Mouse (Mus musculus) embryo, embryonic 9.5 days (tissue): ENCODE measurements around the gene Fam83e.

Experiments
- DNase-seq: peaks from one replicate; pipeline ENCODE4 v3.0.0-alpha.2; 2017; ENCODE audit errors: extremely low spot score

Gene Fam83e

DNA sequence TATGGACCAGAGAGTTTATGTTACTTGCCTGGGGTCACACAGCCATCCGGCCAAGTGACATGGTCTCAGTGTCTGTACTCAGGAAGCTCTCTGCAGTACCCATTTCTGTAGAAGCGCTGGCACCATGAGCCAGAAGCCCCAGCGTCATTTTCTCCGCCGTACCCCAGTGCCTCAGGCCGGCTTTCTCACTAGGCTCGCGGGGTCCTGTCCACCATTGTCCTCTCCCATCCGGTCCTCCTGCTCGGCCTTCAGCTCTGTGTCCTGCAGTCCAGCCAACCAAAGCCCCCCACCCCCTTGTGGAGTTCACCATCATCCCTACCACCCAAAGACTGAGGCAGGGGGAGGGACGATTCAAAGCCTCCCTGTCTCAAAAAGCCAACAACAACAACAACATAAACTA, 19.4 kb upstream of the Fam83e start:
- no peak for DNase-seq

DNA sequence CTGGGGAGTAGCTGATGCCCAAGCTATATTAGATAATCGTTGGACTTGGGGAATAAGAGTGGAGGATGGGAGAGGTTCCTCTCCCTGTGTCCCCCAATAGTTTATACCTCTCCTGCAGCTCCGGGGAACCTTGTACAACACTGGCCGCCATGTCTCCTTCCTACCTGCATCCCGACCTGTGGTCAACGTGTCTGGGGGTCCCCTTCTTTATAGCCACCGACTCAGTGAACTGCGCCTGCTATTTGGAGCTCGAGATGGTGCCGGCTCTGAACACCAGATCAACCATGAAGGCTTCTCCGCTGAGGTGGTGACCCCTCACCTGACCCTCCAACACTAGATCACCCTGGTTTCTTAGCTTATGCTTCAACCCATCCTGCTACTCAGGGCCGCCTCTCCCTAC, 18.7 kb upstream of the Fam83e start:
- DNase-seq = no peak

DNA sequence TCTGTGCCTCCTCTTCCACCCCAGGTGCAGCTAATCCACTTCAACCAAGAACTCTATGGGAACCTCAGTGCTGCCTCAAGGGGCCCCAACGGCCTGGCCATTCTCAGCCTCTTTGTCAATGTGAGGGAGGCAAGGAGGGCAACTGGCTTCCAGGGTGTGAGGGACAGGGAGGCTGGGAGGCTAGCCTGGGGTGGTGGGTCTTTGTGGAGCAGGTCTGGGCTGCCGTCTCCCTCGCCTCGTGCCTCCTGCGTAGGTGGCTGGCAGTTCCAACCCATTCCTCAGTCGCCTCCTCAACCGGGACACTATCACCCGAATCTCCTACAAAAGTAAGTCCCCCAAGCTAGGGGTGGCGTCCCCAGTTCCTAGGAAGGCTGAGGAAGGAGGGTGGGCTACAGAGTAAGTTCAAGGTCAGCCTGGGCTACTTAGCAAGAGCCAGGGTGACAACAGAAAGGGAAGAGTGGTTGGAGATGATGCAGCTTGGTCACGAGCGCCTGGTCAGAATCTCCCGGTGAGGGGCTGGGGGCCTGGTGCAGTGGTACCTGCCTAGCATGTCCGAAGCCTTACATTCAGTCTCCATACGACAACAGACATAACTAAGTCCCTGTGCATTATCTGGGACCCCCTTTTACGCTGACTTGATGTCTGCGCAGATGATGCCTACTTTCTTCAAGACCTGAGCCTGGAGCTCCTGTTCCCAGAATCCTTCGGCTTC, 18.0 kb upstream of the Fam83e start:
- DNase-seq = no peak

DNA sequence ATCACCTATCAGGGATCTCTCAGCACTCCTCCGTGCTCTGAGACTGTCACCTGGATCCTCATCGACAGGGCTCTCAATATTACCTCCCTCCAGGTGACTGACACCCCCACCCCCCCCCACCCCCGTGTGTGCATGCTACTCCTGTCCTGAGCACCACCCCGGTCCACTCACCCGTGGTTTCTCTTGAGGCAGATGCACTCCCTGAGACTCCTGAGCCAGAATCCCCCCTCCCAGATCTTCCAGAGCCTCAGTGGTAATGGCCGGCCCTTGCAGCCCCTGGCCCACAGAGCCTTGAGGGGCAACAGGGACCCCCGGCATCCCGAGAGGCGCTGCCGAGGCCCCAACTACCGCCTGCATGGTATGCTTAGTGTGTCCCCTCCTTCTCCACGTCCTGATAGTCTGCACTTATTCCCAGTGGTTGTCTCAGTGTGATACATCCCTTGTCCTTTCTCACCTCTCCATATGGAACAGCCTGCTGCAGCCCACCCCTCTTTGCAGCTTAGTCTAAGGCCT, 17.4 kb upstream of the Fam83e start:
- DNase-seq = no peak

DNA sequence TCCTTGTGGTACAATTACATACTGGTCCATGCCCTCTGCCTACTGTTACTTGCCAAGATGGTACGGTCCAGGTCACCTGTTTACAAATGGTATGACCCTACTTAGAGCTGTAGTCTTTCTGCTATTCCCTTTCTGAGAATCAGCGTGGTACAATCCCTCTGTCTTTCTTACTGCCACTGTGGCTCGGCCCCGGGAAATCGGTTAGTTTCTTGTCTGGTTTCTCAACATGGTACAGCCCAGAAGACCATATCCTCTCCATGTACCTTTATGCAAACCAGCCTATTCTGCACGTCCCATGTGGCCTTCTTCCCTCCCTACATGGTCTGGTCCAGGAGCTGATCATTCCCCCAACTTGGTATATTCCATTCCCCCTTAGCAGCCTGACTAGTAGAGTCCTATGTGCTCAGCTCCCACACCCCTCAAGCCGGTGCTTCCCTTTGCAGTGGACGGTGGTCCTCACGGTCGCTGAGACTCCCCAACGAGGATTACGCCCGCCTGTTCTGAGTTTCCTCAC, 16.9 kb upstream of the Fam83e start:
- peak; percentile 84 for DNase-seq

DNA sequence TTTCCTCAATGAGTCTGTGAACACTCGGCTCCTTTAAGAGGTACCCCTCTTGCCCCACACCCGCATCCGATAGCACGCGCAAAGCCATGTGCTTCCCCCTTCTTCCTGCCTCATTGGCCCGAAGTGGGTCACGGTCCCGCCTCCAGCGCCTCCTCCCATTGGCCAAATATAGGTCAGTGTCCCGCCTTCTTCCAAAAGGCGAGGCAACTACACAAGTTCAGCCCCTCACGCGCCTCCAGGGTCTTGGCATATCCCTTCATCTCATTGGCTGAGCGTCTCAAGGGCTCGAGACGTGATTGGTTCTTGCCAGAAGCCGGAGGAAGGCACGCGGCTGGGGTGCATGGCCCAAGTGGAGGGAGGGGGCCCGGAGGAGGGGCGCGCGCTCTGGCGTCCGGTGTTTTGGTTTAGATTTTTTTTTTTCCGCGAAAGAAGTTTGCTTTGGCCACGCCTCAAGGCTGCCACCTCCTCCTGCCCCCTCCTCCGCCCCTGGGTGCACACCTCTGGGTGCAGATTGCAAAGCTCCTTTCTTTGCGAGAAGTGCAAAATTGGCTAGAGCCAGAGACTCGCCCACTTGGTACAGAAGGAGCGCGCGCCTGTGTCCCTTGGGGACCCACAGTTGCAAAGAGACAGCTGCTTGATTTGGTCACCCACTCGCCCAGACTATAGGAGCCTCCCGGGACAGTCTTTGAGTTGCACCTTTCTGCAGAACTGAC, 16.1 kb upstream of the Fam83e start, which contains the start of gene Dbp:
Dbp (plus strand) TSS at position 359 of the 713 bp plus-strand sequence.
- DNase-seq = peak; percentile 99

DNA sequence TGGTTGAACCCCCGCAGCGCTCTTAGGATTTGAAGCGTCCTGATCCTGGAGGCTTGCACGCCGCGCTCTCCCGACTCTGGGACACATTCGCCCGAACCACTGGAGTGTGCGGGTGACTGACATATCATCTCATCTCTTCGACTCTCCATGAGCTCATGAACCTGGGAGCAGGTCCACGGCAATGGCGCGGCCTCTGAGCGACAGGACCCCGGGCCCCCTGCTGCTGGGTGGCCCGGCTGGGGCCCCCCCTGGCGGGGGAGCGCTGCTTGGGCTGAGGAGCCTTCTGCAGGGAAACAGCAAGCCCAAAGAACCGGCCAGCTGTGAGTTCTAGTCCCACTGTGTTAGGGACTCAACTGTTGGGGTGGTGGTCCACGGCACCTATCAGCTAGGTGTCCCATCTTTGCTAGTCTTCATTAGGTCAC, 15.6 kb upstream of the Fam83e start:
- DNase-seq = no peak

DNA sequence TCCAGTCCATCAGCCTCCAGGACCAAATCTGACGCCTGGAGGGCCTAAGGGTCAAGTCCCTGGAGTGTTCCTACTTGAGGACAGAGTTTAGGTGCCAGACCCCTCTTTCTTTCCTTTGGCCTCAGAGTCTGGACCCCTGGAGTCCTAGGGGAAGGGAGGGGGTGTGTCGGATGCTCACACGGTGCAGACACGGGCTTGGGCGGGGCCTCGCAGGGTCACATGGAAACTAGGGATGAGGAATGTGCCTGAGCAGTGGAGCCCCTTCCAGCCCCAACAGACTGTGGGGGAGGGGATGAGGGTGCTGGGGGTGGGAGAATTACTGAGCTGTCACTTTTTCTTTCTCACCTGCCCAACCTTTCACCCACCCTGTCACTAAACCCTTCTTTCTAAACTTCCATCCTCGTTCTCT, 15.1 kb upstream of the Fam83e start:
- peak; percentile 74 for DNase-seq

DNA sequence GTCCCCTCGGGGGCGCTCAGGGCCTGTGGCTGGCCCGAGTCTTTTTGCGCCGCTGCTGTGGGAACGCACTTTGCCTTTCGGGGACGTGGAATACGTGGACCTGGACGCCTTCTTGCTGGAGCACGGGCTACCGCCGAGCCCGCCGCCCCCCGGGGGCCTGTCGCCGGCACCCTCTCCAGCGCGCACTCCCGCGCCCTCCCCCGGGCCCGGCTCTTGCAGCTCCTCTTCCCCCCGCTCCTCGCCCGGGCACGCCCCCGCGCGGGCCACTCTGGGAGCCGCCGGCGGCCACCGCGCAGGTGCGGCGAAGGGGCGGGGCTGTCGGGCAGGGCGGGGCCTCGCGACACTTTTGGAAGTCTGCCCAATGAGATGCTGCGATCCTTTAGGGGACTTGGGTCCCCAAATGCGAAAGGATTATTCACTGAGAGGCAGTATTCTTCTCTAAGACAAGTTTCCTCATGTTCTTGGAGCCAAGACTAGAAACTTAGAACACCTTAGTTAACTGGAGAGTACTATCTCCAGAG, 14.2 kb upstream of the Fam83e start:
- DNase-seq = peak; percentile 92

DNA sequence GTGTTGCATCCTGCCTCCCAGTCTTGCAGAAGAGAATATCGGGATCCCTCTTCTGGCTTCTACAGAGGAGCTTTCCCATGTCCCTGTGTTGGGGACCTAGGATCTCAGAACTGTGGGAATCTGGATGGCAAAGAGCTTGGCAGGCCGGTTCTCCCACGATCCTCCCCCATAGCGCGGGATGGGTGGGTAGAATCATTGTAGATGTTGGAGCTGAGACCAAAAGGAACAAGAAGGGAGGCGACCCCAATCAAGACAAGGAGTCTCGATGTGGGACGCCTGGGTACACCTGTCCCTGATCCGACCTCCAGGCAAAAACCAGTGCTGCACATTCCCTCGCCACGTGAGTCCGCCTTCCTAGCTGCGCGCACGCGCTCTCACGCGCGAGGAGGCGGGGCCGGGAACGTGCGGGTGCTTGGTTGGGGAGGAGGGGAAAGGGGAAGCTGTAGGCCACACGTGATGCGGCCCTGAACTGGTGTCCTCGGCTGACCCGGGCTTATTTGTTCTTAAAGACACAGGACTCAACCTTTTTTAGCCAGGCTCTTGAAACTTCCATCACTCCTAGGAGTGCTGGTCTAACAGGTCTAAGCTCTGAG, 13.5 kb upstream of the Fam83e start:
- DNase-seq = peak; percentile 93

DNA sequence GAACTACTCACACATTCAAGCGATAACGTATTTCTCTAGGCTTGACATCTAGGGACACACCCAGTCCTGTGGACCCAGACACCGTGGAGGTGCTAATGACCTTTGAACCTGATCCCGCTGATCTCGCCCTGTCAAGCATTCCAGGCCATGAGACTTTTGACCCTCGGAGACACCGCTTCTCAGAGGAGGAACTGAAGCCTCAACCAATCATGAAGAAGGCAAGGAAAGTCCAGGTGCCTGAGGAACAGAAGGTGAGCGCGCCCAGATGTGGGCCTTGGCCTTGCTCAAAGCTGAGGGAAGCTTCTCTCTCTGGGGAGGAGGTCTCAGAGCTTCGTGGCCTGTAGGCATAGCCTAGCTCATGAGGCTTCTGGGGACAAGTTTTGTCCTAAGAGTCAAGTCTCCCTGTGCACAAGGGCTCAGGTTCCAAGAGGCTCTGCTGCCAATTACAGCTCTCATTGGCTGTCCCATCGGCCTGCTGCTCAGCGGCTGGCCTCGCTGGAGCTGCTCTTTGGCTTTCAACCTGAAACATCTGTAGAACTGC, 12.7 kb upstream of the Fam83e start:
- no peak for DNase-seq

DNA sequence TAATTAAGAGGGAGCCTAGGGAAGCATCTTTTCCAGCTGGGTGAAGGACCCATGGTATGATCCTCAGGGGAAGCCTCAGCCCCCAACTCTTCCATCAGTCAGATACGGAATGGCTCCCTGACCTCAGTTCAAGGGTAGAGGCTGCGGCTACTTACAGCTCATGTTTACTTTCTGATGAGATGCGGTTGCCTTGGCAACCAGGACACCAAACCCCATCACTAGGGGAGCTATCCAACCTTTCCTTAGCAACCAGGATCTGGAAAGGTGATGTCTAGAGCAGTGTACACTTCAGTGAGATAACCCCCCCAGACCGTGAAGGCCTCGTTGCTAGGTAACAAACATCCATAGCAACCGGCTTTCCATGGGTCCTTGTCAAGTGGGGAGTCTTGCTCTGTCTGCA, 12.0 kb upstream of the Fam83e start:
- DNase-seq = no peak

DNA sequence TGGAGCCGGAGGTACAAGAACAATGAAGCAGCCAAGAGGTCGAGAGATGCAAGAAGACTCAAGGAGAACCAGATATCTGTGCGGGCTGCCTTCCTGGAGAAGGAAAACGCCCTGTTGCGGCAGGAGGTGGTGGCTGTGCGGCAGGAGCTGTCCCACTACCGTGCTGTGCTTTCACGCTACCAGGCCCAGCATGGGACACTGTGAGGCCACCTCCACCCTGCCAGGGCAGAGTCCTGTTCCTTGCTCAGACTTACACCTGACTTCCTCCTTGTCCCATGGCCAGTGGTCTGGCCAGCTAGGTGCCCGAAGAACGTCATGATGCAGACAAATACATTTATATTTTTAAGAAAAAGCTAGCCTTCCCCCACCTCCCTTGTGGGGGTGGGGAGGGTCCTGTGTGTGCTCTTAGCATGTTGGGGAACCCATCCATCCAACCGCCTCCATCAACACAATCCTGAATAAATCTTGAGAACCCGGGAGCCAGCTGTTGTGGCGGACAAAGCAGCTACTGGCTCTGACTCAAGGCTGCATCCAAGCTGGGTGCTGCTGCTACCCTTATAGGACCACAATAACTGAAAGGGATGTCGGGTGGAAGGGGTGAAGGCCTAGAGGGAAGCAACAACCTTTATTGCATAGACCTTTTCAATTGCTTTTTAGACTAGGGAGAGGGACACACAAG, 11.2 kb upstream of the Fam83e start:
- no peak for DNase-seq

DNA sequence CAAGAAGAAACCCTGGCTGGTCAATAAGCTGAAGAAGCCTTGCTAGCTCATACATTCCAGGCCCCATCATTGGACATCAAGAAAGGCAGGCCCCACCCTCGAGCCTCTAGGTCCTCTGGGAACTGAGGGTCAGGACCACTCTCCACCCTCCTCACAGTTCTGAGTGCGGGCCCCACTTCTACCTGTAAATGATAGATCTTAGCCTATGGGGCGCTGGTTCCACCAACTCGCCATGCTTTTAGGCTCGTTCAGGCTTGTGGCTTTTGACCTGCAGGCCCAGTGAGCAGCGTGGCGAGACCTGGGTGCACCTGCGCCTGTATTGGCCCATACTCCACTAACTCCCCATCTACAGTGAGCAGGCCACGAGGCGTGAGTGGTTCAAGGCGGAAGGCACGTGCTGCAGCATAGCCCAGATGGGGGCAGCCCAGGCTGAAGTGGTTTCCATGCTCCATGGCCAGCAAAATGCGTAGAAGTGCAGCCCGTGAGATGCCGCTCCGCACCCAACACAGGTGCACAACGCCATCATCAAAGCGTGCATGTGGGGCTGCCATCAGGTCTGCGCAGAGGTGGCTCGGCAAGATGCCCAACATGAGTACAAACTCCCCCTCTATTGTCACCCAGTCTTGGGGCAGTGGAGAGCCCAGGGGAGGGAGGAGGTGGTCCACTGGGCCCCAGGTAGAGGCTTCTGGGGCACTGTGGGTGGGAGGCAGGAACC, 10.4 kb upstream of the Fam83e start:
- DNase-seq = no peak

DNA sequence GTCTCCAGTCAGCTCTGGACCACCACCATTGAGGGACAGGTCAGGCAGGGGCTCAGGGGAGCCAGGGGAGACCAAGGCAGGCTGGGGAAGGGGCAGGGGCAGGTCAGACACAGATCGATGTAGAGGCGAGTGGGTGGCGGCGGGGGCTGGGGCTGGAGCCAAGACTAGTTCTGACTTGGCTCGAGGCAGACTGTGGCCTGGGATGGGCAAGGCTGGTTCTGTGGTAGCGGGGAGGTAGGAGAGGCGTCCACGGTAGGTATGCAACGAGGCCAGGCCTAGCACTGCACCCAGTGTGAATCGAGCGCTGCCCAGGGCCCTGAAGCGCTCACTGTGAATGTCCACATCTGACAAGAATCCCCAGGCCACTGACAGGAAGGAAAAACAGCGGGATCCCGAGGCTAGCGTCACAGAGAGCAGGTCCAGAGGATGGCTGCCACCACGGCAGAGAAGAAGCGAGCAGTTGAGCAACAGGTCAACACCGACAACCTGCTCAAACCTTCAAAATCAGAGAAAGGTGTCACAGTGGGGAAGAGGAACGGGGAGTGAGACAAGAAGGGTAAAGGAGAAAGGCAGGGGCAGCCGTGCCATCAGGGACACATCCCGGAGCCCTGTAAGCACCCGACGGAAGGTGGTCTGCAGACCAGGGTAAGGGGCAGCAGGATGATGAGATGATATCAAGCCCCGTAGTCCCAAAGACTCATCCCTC, 9.5 kb upstream of the Fam83e start:
- no peak for DNase-seq

DNA sequence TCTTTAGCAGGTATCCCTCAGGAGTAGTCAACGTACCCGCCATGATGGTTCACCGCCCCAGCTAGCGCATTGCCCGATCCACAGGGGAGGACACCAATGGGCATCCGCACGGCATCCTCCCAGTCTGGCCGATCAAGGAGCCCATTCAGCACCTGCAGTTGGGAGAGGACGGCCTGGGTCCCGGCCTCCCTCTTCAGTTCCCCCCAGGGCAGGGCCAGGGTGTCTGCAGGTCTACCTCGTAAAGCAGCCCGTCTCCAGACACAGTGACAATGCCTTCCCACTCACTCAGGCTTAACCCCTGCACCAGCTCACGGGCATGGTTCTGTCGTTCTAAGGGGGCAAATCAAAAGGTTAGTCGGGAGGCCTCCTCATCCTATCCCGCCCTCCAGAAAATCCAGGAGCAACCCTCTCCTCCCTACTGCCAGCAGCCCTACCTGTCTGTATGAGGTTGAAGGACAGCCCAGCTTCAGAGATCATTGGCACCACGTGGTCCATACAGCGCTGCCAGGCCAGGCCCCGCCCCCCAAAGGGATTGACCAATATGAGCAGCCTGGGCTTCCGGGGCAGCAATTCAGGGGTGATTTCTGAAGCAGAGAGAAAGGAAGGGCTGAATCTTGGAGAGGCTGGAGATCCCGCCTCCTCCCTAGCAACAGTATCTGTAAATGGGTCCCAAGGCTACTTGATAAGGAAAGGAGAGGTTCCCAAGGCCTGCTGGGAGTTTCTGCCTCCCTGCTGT, 8.8 kb upstream of the Fam83e start:
- no peak for DNase-seq

DNA sequence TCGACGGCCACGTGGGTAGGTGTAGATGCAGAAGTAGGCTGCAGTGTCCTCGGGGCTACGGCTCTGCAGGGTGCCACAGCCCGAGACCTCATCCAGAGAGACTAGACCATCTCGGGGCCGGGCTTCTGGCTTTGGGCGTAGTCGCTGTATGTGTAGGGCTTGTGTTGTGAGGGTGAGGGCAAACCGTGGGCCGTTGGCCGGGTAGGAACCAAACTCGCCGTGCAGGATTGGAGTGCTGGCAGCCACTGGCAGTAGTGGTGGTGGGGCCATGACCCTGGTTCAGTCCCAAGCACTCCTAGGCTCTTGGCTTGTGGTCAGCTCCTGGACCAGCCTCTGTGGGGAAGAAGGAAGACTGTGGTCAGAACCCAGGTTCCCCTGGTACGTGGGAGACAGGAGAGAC, 7.6 kb upstream of the Fam83e start:
- no peak for DNase-seq

DNA sequence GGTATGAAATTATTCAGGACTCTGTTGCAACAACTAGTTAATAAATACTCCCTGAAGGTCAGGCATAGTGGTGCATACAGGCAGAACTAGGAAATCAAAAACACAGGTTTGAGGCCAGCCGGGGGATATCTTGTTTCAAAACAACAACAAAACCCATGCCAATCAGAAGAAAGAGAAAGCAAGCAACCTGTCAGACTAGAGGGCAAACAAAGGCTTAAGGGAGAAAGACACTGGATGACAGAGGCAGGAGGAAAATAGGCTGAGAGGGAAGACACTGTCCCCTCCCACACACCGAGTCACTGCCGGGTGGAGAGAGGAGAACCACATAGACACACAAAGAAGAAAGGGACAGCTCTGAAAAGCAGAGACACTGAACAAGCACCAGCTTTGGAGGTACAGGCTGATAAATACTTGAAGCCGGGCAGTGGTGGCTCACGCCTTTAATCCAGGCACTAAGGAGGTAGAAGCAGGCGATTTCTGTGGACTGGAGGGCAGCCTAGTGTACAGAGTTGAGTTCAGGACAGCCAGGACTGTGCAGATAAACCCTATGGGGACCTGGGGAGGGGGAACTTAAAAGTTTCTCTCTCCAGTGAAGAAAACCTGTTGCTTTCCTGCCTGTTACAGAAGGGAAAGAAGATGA, 7.0 kb upstream of the Fam83e start:
- DNase-seq = no peak

DNA sequence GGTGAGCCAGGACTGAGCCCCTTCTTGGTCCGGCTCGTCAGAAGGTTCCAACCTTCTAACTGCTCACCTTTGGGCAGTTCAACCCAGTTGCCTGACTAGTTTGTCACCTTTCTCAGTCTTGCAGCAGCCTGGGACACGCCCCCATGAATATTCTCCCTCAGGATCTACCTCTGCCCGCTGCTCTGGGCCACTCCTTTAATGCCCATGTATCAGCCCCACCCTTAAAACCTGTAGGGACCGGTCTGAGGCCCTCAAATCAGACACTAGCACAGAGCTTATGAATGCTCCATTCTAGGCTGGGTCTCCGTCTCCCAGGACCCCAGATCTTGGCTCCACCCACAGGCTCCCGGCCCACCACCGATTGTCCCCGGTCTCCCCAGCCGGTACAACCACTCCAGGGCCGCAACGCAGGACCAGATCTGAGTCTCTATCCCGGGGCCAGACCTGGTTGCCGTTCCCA, 6.4 kb upstream of the Fam83e start:
- DNase-seq = no peak
